Mouse (Mus musculus) lung, adult 2 months (tissue): ENCODE measurements around the gene Agap3. TPM values are rescaled to one million over a fixed set of nuclear protein-coding genes. Genes with fewer than 3 reads are reported as not detected.
A peak's percentile ranks its signal among the peaks of the same experiment; 100 is the strongest.

Experiments
- DNase-seq: peaks from one replicate; pipeline ENCODE4 v3.0.0; 2022
- H3K4me1 ChIP-seq: fragments of 200-500 bp; 2 replicates; pipeline ENCODE4 v1.6.1; 2011; ENCODE audit warnings: low read length; ENCODE audit not compliant: control insufficient read depth, insufficient read depth
- H3K4me3 ChIP-seq: fragments of 200-500 bp; replicated peaks from 2 replicates; pipeline ENCODE3; 2011; ENCODE audit warnings: low read depth, mild to moderate bottlenecking, control low read depth, low read length; ENCODE audit errors: extremely low read depth
- CTCF ChIP-seq: fragments of 200-500 bp; IDR thresholded peaks from 2 replicates; pipeline ENCODE4 v1.5.1; 2011; ENCODE audit warnings: mild to moderate bottlenecking, low read length, control low read depth; ENCODE audit not compliant: insufficient read depth
- POLR2A ChIP-seq: fragments of 200-500 bp; IDR thresholded peaks from 2 replicates; pipeline ENCODE4 v1.6.1; 2011; ENCODE audit warnings: low read depth, mild to moderate bottlenecking, control low read depth, low read length, borderline replicate concordance; ENCODE audit errors: extremely low read depth
- WGBS: fragments of 180-500 bp; shearing (Covaris S2); methylation state at CpG from one replicate; pipeline ENCODE4 v1.1.7; 2018; 5-methylcytosine and 5-hydroxymethylcytosine counted together
- polyA plus RNA-seq: library from polyadenylated mRNA; depleted of rRNA; stranded (reverse); fragments of >200 nt; gene quantifications from 2 replicates; pipeline ENCODE4 v1.2.3, GENCODE M21; 2012

The Agap3 gene
- polyA plus RNA-seq, 1 experiment, result 127 TPM

DNA sequence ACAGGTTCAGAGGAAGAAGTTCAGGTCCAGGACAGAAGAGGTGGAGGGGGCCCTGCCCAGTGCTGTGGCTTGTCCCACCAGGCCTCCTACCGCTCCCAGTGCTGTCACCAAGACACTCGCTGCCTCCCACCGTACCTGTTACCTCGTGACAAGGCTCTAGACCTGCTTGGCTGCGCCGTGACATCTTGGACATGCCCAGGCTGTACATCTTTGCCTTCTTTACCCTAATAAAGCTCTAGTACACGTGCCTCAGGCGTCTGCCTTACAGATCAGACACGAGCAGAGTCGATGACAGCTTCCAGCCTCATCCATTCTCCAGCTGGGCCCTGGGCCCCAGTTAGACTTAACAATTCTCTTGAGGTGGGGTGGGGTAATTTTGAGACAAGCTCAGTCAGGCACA, 34.4 kb upstream of the Agap3 start:
- 90% methylated on average over 10 of the region's 10 CpGs for WGBS
- no peak for DNase-seq
- TF ChIP-seq POLR2A, result no peak
- peaks cover under 1% of the 10 kb centered on the region for H3K4me1 ChIP-seq
- H3K4me3 ChIP-seq, result no peak overlapping the region

DNA sequence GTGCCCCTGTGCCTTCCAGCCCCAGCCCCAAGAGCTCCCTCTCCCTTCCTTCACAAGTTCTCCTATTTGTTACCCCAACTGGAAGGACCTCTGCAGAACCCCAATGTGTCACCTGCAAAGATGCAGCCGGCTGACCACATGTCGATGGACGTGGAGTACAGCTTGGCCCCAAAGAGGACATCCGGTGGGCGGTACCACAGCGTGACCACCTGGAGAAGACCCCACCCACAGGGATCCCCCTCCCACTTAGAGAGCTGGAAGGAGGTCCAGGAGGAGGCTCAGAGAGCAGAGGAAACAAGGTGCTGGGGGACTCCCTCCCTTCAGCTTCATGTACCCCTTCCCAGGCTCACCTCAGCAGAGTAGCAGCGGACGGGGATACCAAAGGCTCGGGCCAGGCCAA, 31.6 kb upstream of the Agap3 start:
- no peak for TF ChIP-seq CTCF
- TF ChIP-seq POLR2A, result no peak
- whole genome bisulfite sequencing, result 90% methylated on average over 9 of the region's 9 CpGs
- peaks cover 5% of the 10 kb centered on the region for H3K4me1 ChIP-seq
- no peak for DNase-seq
- H3K4me3 ChIP-seq, result no peak overlapping the region

DNA sequence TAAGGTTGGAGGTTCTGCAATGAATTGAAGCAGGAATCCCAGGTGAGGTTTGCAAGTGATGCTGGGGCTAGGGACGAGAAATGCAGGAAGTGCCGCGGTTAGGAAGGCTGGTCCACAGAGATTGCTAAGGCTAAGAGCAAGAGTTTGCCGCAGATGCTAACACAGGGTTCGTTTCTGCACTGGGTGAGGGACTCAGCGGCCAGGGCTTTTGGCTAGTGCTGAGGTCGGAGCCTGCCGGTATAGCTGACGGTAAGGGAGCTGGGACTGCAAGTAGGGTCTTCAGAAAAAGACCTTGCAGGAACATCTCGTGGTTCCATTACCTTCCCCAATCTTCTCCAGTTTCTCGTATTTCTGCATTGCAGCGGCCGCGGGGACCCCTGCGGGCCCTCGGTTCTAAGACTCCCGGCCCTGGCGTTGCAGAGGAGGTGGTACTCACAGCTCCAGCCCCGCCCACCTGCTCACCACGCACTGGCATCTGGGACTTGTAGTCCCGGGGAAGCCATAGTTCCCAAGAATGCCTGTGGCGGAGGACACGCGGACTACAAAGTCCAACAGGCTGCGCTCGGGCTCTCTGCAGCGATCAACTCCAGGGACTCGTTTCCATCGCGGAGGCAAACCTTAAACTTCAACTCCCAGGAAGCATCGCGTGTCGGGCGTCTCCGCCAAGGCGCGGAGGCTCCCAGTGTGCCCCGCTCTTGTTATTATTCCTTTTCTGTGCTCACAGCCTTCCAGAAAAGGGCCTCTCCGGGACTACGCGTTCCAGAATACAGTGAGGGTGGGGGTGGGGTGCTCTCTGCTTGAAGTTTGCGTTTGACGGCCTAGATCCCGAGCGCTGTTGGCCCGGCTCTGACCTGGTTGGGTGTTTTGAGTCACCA, 28.6 kb upstream of the Agap3 start, which contains the start of the genes Cdk5 and Slc4a2:
Gene Cdk5, minus strand, starts transcription at position 402 of the 875 bp plus-strand sequence.
Gene Slc4a2, plus strand, starts transcription at position 709 of the 875 bp plus-strand sequence.
- TF ChIP-seq CTCF (no peak), POLR2A (peak; percentile 84; the same call in 1 of the 2 replicates)
- under 1% methylated on average over 46 of the region's 46 CpGs for WGBS
- DNase-seq, result peak; percentile 97
- H3K4me1 ChIP-seq, result peaks cover 17% of the 10 kb centered on the region
- peak within 1 kb of the TSS; percentile 88 for H3K4me3 ChIP-seq

DNA sequence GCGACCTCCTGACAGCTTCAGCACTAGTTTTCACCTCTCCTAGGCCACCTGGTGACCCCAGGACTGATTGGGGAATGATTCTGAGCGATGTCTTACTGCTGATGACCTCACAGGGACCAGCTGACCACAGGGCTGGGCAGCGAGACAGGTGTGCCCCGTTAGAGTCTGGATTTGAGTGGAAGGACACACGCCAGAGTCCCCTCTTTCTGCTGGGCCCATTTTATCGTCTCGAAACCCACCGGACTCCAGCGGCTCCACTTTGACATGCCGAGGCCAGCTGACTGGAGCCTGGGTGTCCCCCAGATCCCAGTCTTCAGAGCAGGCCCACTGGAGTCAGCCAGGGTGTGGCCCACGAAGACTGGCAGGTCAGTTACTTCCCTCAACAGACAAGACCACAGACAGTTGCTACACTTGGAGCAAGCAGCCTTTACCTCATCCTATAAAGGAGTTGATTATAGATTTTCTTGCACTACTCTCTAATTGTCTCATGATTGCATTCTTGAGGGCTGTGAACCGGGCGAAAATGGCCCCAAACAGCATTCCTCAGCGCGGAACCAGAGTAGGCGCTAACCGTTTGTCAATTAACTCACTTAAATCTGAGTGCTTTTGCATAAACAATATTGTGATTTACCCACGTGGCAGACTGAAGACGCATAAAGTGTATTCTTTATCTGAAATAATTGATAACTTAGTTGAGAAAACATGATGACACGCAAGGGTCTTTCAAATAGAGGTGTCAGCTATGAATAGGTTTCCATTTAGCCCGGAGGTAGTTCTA, 27.8 kb upstream of the Agap3 start:
- WGBS, result 6% methylated on average over 21 of the region's 21 CpGs
- Histone ChIP-seq H3K4me1 (peaks cover 17% of the 10 kb centered on the region), H3K4me3 (peak overlapping the region; percentile 88)
- no peak for DNase-seq
- TF ChIP-seq POLR2A, result no peak

DNA sequence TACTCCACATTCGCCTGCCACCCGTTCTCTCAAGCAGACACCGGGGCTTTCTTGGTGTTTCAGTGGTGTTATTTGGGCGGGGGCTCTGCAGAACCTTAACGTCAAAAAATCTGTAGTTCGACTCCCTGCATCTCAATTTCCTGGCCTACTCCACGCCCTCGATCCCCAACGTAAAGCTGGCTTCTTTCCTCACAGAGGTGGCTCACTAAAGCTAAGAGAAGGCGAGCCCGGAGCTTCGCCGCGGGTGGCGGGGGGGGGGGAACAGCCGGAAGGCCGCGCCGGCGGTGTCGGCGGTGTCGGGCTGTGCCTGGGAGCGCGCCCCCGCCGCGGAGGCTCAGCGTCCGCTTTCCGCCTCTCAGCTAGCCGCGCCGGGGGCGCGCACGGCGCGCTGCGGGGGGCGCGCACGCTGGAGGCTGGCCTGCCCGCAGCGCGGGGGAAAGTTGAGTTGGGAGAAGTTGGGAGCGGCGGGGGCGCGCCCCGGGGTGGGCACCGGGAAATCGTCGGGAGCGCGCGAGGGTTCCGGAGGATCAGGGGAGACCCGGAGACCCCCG, 27.0 kb upstream of the Agap3 start:
- peak; percentile 58; the same call in 1 of the 2 replicates for TF ChIP-seq POLR2A
- TF ChIP-seq CTCF, result no peak
- WGBS, result under 1% methylated on average over 55 of the region's 60 CpGs
- H3K4me3 ChIP-seq, result peak overlapping the region; percentile 88
- peak; percentile 65 for DNase-seq
- peaks cover 17% of the 10 kb centered on the region for H3K4me1 ChIP-seq

GRCm38 (mm10) chr5:24425421-24426036, 26.4 kb upstream of the Agap3 start:
- DNase-seq, result peak; percentile 74
- 1% methylated on average over 26 of the region's 30 CpGs for WGBS

GRCm38 (mm10) chr5:24426037-24426432, 25.9 kb upstream of the Agap3 start:
- no peak for TF ChIP-seq CTCF
- no peak for TF ChIP-seq POLR2A
- H3K4me3 ChIP-seq, result peak overlapping the region; percentile 85
- 6% methylated on average over 10 of the region's 10 CpGs for WGBS
- no peak for DNase-seq
- peaks cover 17% of the 10 kb centered on the region for H3K4me1 ChIP-seq

More at GRCm38 (mm10) chr5:24425421-24426036, 26.4 kb upstream of the Agap3 start:
- no peak for TF ChIP-seq CTCF
- no peak for TF ChIP-seq POLR2A
- Histone ChIP-seq H3K4me3 (peak overlapping the region; percentile 85), H3K4me1 (peaks cover 17% of the 10 kb centered on the region)

GRCm38 (mm10) chr5:24426556-24427284, 25.3 kb upstream of the Agap3 start:
- WGBS, result 25% methylated on average over 9 of the region's 9 CpGs
- TF ChIP-seq CTCF (no peak), POLR2A (no peak)
- Histone ChIP-seq H3K4me1 (peaks cover 17% of the 10 kb centered on the region), H3K4me3 (no peak overlapping the region)
- DNase-seq, result no peak

GRCm38 (mm10) chr5:24427285-24427633, 24.7 kb upstream of the Agap3 start:
- TF ChIP-seq POLR2A, result no peak
- TF ChIP-seq CTCF, result no peak
- H3K4me3 ChIP-seq, result no peak overlapping the region
- no peak for DNase-seq
- 50% methylated on average over 12 of the region's 12 CpGs for WGBS
- peaks cover 17% of the 10 kb centered on the region for H3K4me1 ChIP-seq
